In genomic region chr1:44064625-44065024, GRCm38 (mm10) we compare ENCODE assay signal across 9 mouse cellular contexts. TPM values are rescaled to one million over a fixed set of nuclear protein-coding genes. Genes with fewer than 3 reads are reported as not detected.
DNase-seq lines count a peak whose midpoint lies in the region; ATAC-seq and TF ChIP-seq lines count a peak whose summit lies in the region.
"Had no signal": no experiment of that assay in that cellular context is flagged by ENCODE, and none has a peak within 500 bp of the region (broad histone marks: within the 10 kb centered on the region; RNA-seq: fewer than 3 reads in every experiment).

No protein-coding gene starts in this region.

- H3K4me3 ChIP-seq in midbrain, postnatal 0 days (ENCODE audit: low read depth, low read length) = no peak overlapping the region
- no peak overlapping the region for H3K4me3 ChIP-seq in midbrain, embryonic 15.5 days
- no peak overlapping the region for H3K4me3 ChIP-seq in embryonic facial prominence, embryonic 14.5 days (ENCODE audit: low read depth, low read length)
- H3K4me3 ChIP-seq in kidney, postnatal 0 days (replicated peaks; ENCODE audit: low read depth, low read length) = no peak overlapping the region
- H3K4me3 ChIP-seq in liver, embryonic 14.5 days (ENCODE audit: insufficient read depth in 1 of 2, low read depth in 2 of 2, low read length in 2 of 2) = no peak overlapping the region
- no peak overlapping the region for H3K4me3 ChIP-seq in forebrain, embryonic 11.5 days (ENCODE audit: low read depth, low read length)

- no peak overlapping the region for H3K4me2 ChIP-seq in midbrain, postnatal 0 days (ENCODE audit: low read depth, low read length, poor library complexity, severe bottlenecking)
- no peak overlapping the region for H3K4me2 ChIP-seq in midbrain, embryonic 15.5 days
- no peak overlapping the region for H3K4me2 ChIP-seq in embryonic facial prominence, embryonic 14.5 days (ENCODE audit: low read depth, low read length)
- H3K4me2 ChIP-seq in kidney, postnatal 0 days (ENCODE audit: low read length) = no peak overlapping the region
- no peak overlapping the region for H3K4me2 ChIP-seq in liver, embryonic 14.5 days (ENCODE audit: low read depth)
- no peak overlapping the region for H3K4me2 ChIP-seq in forebrain, embryonic 11.5 days (ENCODE audit: low read depth, low read length, severe bottlenecking)

- peak; percentile 54 for DNase-seq in midbrain, postnatal 0 days (ENCODE audit: low spot score)
- DNase-seq in embryonic facial prominence, embryonic 14.5 days (ENCODE audit: low spot score) = peak; percentile 47
- peak; percentile 74 for DNase-seq in kidney, postnatal 0 days (ENCODE audit: low spot score)
- DNase-seq in liver, embryonic 14.5 days (ENCODE audit: low read depth in 3 of 3, low spot score in 3 of 3) = peak; percentile 16 to 41 (median 20)
- peak; percentile 54 for DNase-seq in right cerebral cortex, postnatal 14 days
- no peak for DNase-seq in forebrain, embryonic 11.5 days (ENCODE audit: low spot score)

- H3K27ac ChIP-seq in midbrain, postnatal 0 days (ENCODE audit: low read depth, low read length) = no peak overlapping the region
- no peak overlapping the region for H3K27ac ChIP-seq in midbrain, embryonic 15.5 days
- no peak overlapping the region for H3K27ac ChIP-seq in embryonic facial prominence, embryonic 14.5 days (replicated peaks; ENCODE audit: low read depth, low read length)
- H3K27ac ChIP-seq in kidney, postnatal 0 days = no peak overlapping the region
- H3K27ac ChIP-seq in liver, embryonic 14.5 days = no peak overlapping the region
- no peak overlapping the region for H3K27ac ChIP-seq in forebrain, embryonic 11.5 days (ENCODE audit: low read depth, low read length)

- no peaks in the 10 kb centered on the region for H3K27me3 ChIP-seq in midbrain, postnatal 0 days (ENCODE audit: insufficient read depth, low read length)
- no peaks in the 10 kb centered on the region for H3K27me3 ChIP-seq in midbrain, embryonic 15.5 days (replicated peaks)
- H3K27me3 ChIP-seq in embryonic facial prominence, embryonic 14.5 days (replicated peaks; ENCODE audit: control insufficient read depth, insufficient read depth, low read length) = no peaks in the 10 kb centered on the region
- H3K27me3 ChIP-seq in kidney, postnatal 0 days (ENCODE audit: insufficient read depth, low read length) = no peaks in the 10 kb centered on the region
- no peaks in the 10 kb centered on the region for H3K27me3 ChIP-seq in liver, embryonic 14.5 days (ENCODE audit: control insufficient read depth, insufficient read depth, low read length)
- H3K27me3 ChIP-seq in forebrain, embryonic 11.5 days (ENCODE audit: control insufficient read depth, insufficient read depth, low read length) = no peaks in the 10 kb centered on the region

- no peak for ATAC-seq in midbrain, postnatal 0 days (ENCODE audit: low FRiP score)
- no peak for ATAC-seq in midbrain, embryonic 15.5 days (replicated peaks)
- peak; percentile 75 for ATAC-seq in activated CD4-positive, CD25-positive, alpha-beta regulatory T cell, adult 4 months
- no peak for ATAC-seq in embryonic facial prominence, embryonic 14.5 days (ENCODE audit: low read depth)
- ATAC-seq in kidney, postnatal 0 days (replicated peaks; ENCODE audit: low FRiP score, low read depth) = no peak; the same call in 1 of the 2 replicates
- no peak for ATAC-seq in liver, embryonic 14.5 days (ENCODE audit: insufficient read depth)
- no peak for ATAC-seq in forebrain, embryonic 11.5 days (replicated peaks; ENCODE audit: low FRiP score)

- H3K36me3 ChIP-seq in midbrain, postnatal 0 days (ENCODE audit: insufficient read depth, low read length) = no peaks in the 10 kb centered on the region
- no peaks in the 10 kb centered on the region for H3K36me3 ChIP-seq in midbrain, embryonic 15.5 days (replicated peaks)
- H3K36me3 ChIP-seq in embryonic facial prominence, embryonic 14.5 days (ENCODE audit: control insufficient read depth, insufficient read depth, low read length) = no peaks in the 10 kb centered on the region
- no peaks in the 10 kb centered on the region for H3K36me3 ChIP-seq in kidney, postnatal 0 days (ENCODE audit: insufficient read depth, low read length)
- no peaks in the 10 kb centered on the region for H3K36me3 ChIP-seq in liver, embryonic 14.5 days (replicated peaks; ENCODE audit: control insufficient read depth, insufficient read depth, low read depth)
- H3K36me3 ChIP-seq in forebrain, embryonic 11.5 days (ENCODE audit: control insufficient read depth, insufficient read depth, low read length) = no peaks in the 10 kb centered on the region

- TF ChIP-seq EP300 in liver, embryonic 14.5 days (IDR thresholded peaks at IDR 0.05; ENCODE audit: low read depth) = no peak

- H3K9ac ChIP-seq in midbrain, postnatal 0 days (replicated peaks; ENCODE audit: low read length, poor library complexity, severe bottlenecking) = no peak overlapping the region
- H3K9ac ChIP-seq in midbrain, embryonic 15.5 days = no peak overlapping the region
- H3K9ac ChIP-seq in embryonic facial prominence, embryonic 14.5 days (ENCODE audit: low read depth, low read length) = no peak overlapping the region
- no peak overlapping the region for H3K9ac ChIP-seq in kidney, postnatal 0 days (ENCODE audit: low read depth, low read length)
- no peak overlapping the region for H3K9ac ChIP-seq in liver, embryonic 14.5 days (replicated peaks)
- no peak overlapping the region for H3K9ac ChIP-seq in forebrain, embryonic 11.5 days (ENCODE audit: low read length)

- H3K9me3 ChIP-seq in midbrain, postnatal 0 days (ENCODE audit: low read length) = no peaks in the 10 kb centered on the region
- no peaks in the 10 kb centered on the region for H3K9me3 ChIP-seq in midbrain, embryonic 15.5 days
- H3K9me3 ChIP-seq in embryonic facial prominence, embryonic 14.5 days (ENCODE audit: control insufficient read depth, low read length) = no peaks in the 10 kb centered on the region
- no peaks in the 10 kb centered on the region for H3K9me3 ChIP-seq in kidney, postnatal 0 days (replicated peaks; ENCODE audit: low read length)
- H3K9me3 ChIP-seq in liver, embryonic 14.5 days (ENCODE audit: control insufficient read depth, low read length) = no peaks in the 10 kb centered on the region
- no peaks in the 10 kb centered on the region for H3K9me3 ChIP-seq in forebrain, embryonic 11.5 days (ENCODE audit: control insufficient read depth, low read length)

- peak; percentile 63 for TF ChIP-seq CTCF in midbrain, postnatal 0 days (IDR thresholded peaks at IDR 0.05)
- peak; percentile 71 for TF ChIP-seq CTCF in kidney, postnatal 0 days (IDR thresholded peaks at IDR 0.05; ENCODE audit: low read depth)
- peak; percentile 51 for TF ChIP-seq CTCF in liver, embryonic 14.5 days (IDR thresholded peaks at IDR 0.05; ENCODE audit: low read depth)

- 0% methylated on average over 1 of the region's 1 CpGs for WGBS in midbrain, postnatal 0 days
- 3% methylated on average over 1 of the region's 1 CpGs for WGBS in midbrain, embryonic 15.5 days
- WGBS in embryonic facial prominence, embryonic 14.5 days = 0% methylated on average over 1 of the region's 1 CpGs
- WGBS in kidney, postnatal 0 days = 0% methylated on average over 1 of the region's 1 CpGs
- 0% methylated on average over 1 of the region's 1 CpGs for WGBS in liver, embryonic 14.5 days (ENCODE audit: insufficient replicate concordance)
- WGBS in forebrain, embryonic 11.5 days = 0% methylated on average over 1 of the region's 1 CpGs

- no peaks in the 10 kb centered on the region for H3K4me1 ChIP-seq in midbrain, postnatal 0 days (ENCODE audit: insufficient read depth, low read length)
- H3K4me1 ChIP-seq in midbrain, embryonic 15.5 days = no peaks in the 10 kb centered on the region
- H3K4me1 ChIP-seq in embryonic facial prominence, embryonic 14.5 days (ENCODE audit: control insufficient read depth, insufficient read depth, low read length) = no peaks in the 10 kb centered on the region
- H3K4me1 ChIP-seq in kidney, postnatal 0 days (replicated peaks; ENCODE audit: insufficient read depth, low read length) = no peaks in the 10 kb centered on the region
- 0 out of 4 replicates have a peak, but pooled peaks cover 0 to 1% of the 10 kb centered on the region in 2 experiments for H3K4me1 ChIP-seq in liver, embryonic 14.5 days (replicated peaks; ENCODE audit: control insufficient read depth in 2 of 2, insufficient read depth in 2 of 2, low read length in 1 of 2)
- H3K4me1 ChIP-seq in forebrain, embryonic 11.5 days (replicated peaks; ENCODE audit: control insufficient read depth, insufficient read depth, low read length) = no peaks in the 10 kb centered on the region

RNA-seq across cellular contexts. Expression of gene Gm8251, which starts 2.9 kb away (rescaled TPM):
- 0.05 and 0.09 TPM in 2 replicates for total RNA-seq in midbrain, postnatal 0 days (2014; rRNA removed)
- polyA plus RNA-seq in midbrain, postnatal 0 days (2015; fragmentation: Nextera tagmentation; extraction: Ambion mirVana) = not detected in 2 replicates
- polyA plus RNA-seq in midbrain, embryonic 15.5 days (2015; fragmentation: Nextera tagmentation; extraction: Ambion mirVana) = 0.04 and 0.12 TPM in 2 replicates
- polyA plus RNA-seq in activated CD4-positive, CD25-positive, alpha-beta regulatory T cell, adult 4 months (2017; shearing (Covaris generic)) = under 1 TPM; 0.17 to 0.29 TPM
- polyA plus RNA-seq in embryonic facial prominence, embryonic 14.5 days (2014; fragmentation: Nextera tagmentation; extraction: Ambion mirVana) = 0.03 and 0.11 TPM in 2 replicates
- 0.03 TPM in 1 of 2 replicates, not detected in the other for polyA plus RNA-seq in kidney, postnatal 0 days (2015; fragmentation: Nextera tagmentation; extraction: Ambion mirVana)
- 0.23 and 0.40 TPM in 2 replicates for polyA plus RNA-seq in liver, embryonic 14.5 days (2012; rRNA removed)
- polyA plus RNA-seq in liver, embryonic 14.5 days (2014; fragmentation: Nextera tagmentation; extraction: Ambion mirVana) = 0.11 and 0.19 TPM in 2 replicates
- 0.28 TPM in 2 replicates for polyA plus RNA-seq in forebrain, embryonic 11.5 days (2014; fragmentation: Nextera tagmentation; extraction: Ambion mirVana)
- total RNA-seq: gastrocnemius, postnatal 36 days had no signal

RNA-seq across cellular contexts. Expression of gene Tex30, which starts 37.6 kb away (rescaled TPM):
- 8.4 and 16.8 TPM in 2 replicates for total RNA-seq in midbrain, postnatal 0 days (2014; rRNA removed)
- 30.4 and 37.2 TPM in 2 replicates for polyA plus RNA-seq in midbrain, postnatal 0 days (2015; fragmentation: Nextera tagmentation; extraction: Ambion mirVana)
- polyA plus RNA-seq in midbrain, embryonic 15.5 days (2015; fragmentation: Nextera tagmentation; extraction: Ambion mirVana) = 37.3 and 40.5 TPM in 2 replicates
- 10 to 100 TPM; 44.7 to 47.2 TPM for polyA plus RNA-seq in activated CD4-positive, CD25-positive, alpha-beta regulatory T cell, adult 4 months (2017; shearing (Covaris generic))
- polyA plus RNA-seq in embryonic facial prominence, embryonic 14.5 days (2014; fragmentation: Nextera tagmentation; extraction: Ambion mirVana) = 61.2 and 66.0 TPM in 2 replicates
- 60.8 and 63.2 TPM in 2 replicates for polyA plus RNA-seq in kidney, postnatal 0 days (2015; fragmentation: Nextera tagmentation; extraction: Ambion mirVana)
- 15.4 and 21.0 TPM in 2 replicates for polyA plus RNA-seq in liver, embryonic 14.5 days (2012; rRNA removed)
- 57.1 and 60.1 TPM in 2 replicates for polyA plus RNA-seq in liver, embryonic 14.5 days (2014; fragmentation: Nextera tagmentation; extraction: Ambion mirVana)
- polyA plus RNA-seq in forebrain, embryonic 11.5 days (2014; fragmentation: Nextera tagmentation; extraction: Ambion mirVana) = 116 and 123 TPM in 2 replicates

RNA-seq across cellular contexts. Expression of gene Mettl21c, which starts 44.8 kb away (rescaled TPM):
- 0.88 and 2.7 TPM in 2 replicates for total RNA-seq in midbrain, postnatal 0 days (2014; rRNA removed)
- polyA plus RNA-seq in midbrain, postnatal 0 days (2015; fragmentation: Nextera tagmentation; extraction: Ambion mirVana) = 2.9 and 3.4 TPM in 2 replicates
- polyA plus RNA-seq in midbrain, embryonic 15.5 days (2015; fragmentation: Nextera tagmentation; extraction: Ambion mirVana) = 1.9 and 2.4 TPM in 2 replicates
- 1 to 10 TPM in 1 of 2 experiments, under 1 TPM in 1; 0.59 to 2.4 TPM for polyA plus RNA-seq in activated CD4-positive, CD25-positive, alpha-beta regulatory T cell, adult 4 months (2017; shearing (Covaris generic))
- 1.2 and 2.4 TPM in 2 replicates for polyA plus RNA-seq in embryonic facial prominence, embryonic 14.5 days (2014; fragmentation: Nextera tagmentation; extraction: Ambion mirVana)
- polyA plus RNA-seq in kidney, postnatal 0 days (2015; fragmentation: Nextera tagmentation; extraction: Ambion mirVana) = 0.18 and 0.25 TPM in 2 replicates
- polyA plus RNA-seq in liver, embryonic 14.5 days (2012; rRNA removed) = 0.02 TPM in 1 of 2 replicates, not detected in the other
- 0.04 TPM in 1 of 2 replicates, not detected in the other for polyA plus RNA-seq in liver, embryonic 14.5 days (2014; fragmentation: Nextera tagmentation; extraction: Ambion mirVana)
- polyA plus RNA-seq in forebrain, embryonic 11.5 days (2014; fragmentation: Nextera tagmentation; extraction: Ambion mirVana) = 0.85 and 0.86 TPM in 2 replicates

RNA-seq across cellular contexts. Expression of gene Kdelc1, which starts 54.0 kb away (rescaled TPM):
- 9.9 and 15.2 TPM in 2 replicates for total RNA-seq in midbrain, postnatal 0 days (2014; rRNA removed)
- polyA plus RNA-seq in midbrain, postnatal 0 days (2015; fragmentation: Nextera tagmentation; extraction: Ambion mirVana) = 15.5 and 16.7 TPM in 2 replicates
- polyA plus RNA-seq in midbrain, embryonic 15.5 days (2015; fragmentation: Nextera tagmentation; extraction: Ambion mirVana) = 26.2 and 27.0 TPM in 2 replicates
- polyA plus RNA-seq in activated CD4-positive, CD25-positive, alpha-beta regulatory T cell, adult 4 months (2017; shearing (Covaris generic)) = 10 to 100 TPM; 13.6 to 13.9 TPM
- polyA plus RNA-seq in embryonic facial prominence, embryonic 14.5 days (2014; fragmentation: Nextera tagmentation; extraction: Ambion mirVana) = 63.6 and 72.6 TPM in 2 replicates
- 45.8 and 53.8 TPM in 2 replicates for polyA plus RNA-seq in kidney, postnatal 0 days (2015; fragmentation: Nextera tagmentation; extraction: Ambion mirVana)
- 7.7 and 10.2 TPM in 2 replicates for polyA plus RNA-seq in liver, embryonic 14.5 days (2012; rRNA removed)
- polyA plus RNA-seq in liver, embryonic 14.5 days (2014; fragmentation: Nextera tagmentation; extraction: Ambion mirVana) = 13.2 and 15.4 TPM in 2 replicates
- polyA plus RNA-seq in forebrain, embryonic 11.5 days (2014; fragmentation: Nextera tagmentation; extraction: Ambion mirVana) = 62.0 and 63.5 TPM in 2 replicates

RNA-seq across cellular contexts. Expression of gene Bivm, which starts 54.1 kb away (rescaled TPM):
- total RNA-seq in midbrain, postnatal 0 days (2014; rRNA removed) = 43.9 and 49.8 TPM in 2 replicates
- 22.2 and 23.1 TPM in 2 replicates for polyA plus RNA-seq in midbrain, postnatal 0 days (2015; fragmentation: Nextera tagmentation; extraction: Ambion mirVana)
- polyA plus RNA-seq in midbrain, embryonic 15.5 days (2015; fragmentation: Nextera tagmentation; extraction: Ambion mirVana) = 30.9 and 33.9 TPM in 2 replicates
- polyA plus RNA-seq in activated CD4-positive, CD25-positive, alpha-beta regulatory T cell, adult 4 months (2017; shearing (Covaris generic)) = 1 to 10 TPM; 9.0 TPM
- polyA plus RNA-seq in embryonic facial prominence, embryonic 14.5 days (2014; fragmentation: Nextera tagmentation; extraction: Ambion mirVana) = 19.6 and 20.9 TPM in 2 replicates
- 16.4 and 17.0 TPM in 2 replicates for polyA plus RNA-seq in kidney, postnatal 0 days (2015; fragmentation: Nextera tagmentation; extraction: Ambion mirVana)
- polyA plus RNA-seq in liver, embryonic 14.5 days (2012; rRNA removed) = 2.3 and 2.8 TPM in 2 replicates
- 3.7 and 4.0 TPM in 2 replicates for polyA plus RNA-seq in liver, embryonic 14.5 days (2014; fragmentation: Nextera tagmentation; extraction: Ambion mirVana)
- polyA plus RNA-seq in forebrain, embryonic 11.5 days (2014; fragmentation: Nextera tagmentation; extraction: Ambion mirVana) = 27.6 and 32.1 TPM in 2 replicates
